Mouse (Mus musculus): ENCODE data around the gene Slf2. TPM values are rescaled to one million over a fixed set of nuclear protein-coding genes. Genes with fewer than 3 reads are reported as not detected.

Slf2 gene
- total and polyA plus RNA-seq, 2 experiments = 7.9 to 15.1 TPM

DNA sequence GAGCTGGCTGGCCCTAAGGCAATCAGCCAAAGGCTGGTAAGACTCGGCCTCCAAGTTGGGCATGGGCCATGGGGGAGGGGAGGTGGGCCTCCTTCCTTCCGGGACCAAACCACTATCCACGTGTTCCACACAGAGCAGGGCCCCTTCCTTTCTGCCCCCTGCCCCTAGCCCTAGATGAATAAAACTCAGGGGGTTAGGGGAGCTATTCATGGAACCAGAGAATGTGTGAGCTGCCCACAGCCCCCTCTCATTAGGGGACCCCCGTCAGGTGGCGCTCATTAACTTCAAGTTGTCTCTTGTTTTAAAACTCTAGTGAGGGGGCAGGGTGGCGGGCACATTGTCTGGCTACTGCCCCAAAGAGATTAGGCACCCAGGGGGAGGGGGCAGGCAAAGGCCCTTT, 41.4 kb upstream of the Slf2 start:
- Histone ChIP-seq H3K9ac (ENCODE audit: low read depth, low read length) (no peak overlapping the region), H3K36me3 (ENCODE audit: control insufficient read depth, insufficient read depth, low read length) (no peaks in the 10 kb centered on the region), H3K4me1 (ENCODE audit: control insufficient read depth, insufficient read depth, low read length) (no peaks in the 10 kb centered on the region), H3K27me3 (ENCODE audit: control insufficient read depth, insufficient read depth, low read length) (peaks cover 3% of the 10 kb centered on the region; the same call in 1 of the 2 replicates), H3K4me3 (ENCODE audit: insufficient read depth, low read depth, low read length) (no peak overlapping the region), H3K79me2 (ENCODE audit: control insufficient read depth, insufficient read depth, low read length) (no peaks in the 10 kb centered on the region), H3K27ac (replicated peaks; ENCODE audit: insufficient read depth, low read depth, low read length) (no peak overlapping the region)
- 49% methylated on average over 6 of the region's 6 CpGs for whole genome bisulfite sequencing
- no peak for DNase-seq (ENCODE audit: extremely low read depth, low read depth, low spot score)
- TF ChIP-seq POLR2A (IDR thresholded peaks at IDR 0.05; ENCODE audit: extremely low read depth, insufficient read depth, low read length) (no peak), CTCF (IDR thresholded peaks at IDR 0.05; ENCODE audit: low read depth, low read length) (no peak)

DNA sequence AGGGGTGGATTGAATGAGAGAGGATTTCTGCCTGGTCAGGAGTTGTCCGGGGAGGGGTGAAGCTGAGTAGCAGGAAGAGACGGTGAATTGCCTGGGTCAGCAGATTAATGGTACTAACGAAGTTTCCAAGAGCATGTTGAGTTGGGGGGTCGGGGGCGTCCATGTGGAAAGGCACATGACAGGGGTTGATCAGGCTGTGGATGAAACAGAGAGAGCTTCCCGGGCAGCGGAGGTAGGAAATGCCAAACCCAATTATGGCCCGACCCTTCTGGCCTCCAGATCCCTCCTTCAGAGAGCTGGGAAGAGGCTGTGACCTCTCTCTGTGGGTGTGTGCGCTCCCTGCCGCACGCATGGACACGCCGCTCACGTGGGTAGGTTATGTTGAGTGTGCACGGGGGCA, 39.5 kb upstream of the Slf2 start:
- Histone ChIP-seq H3K9ac (ENCODE audit: low read depth, low read length) (no peak overlapping the region), H3K4me3 (ENCODE audit: insufficient read depth, low read depth, low read length) (no peak overlapping the region), H3K4me1 (ENCODE audit: control insufficient read depth, insufficient read depth, low read length) (no peaks in the 10 kb centered on the region), H3K27me3 (ENCODE audit: control insufficient read depth, insufficient read depth, low read length) (peaks cover 3% of the 10 kb centered on the region; the same call in 1 of the 2 replicates), H3K36me3 (ENCODE audit: control insufficient read depth, insufficient read depth, low read length) (no peaks in the 10 kb centered on the region), H3K27ac (replicated peaks; ENCODE audit: insufficient read depth, low read depth, low read length) (no peak overlapping the region), H3K79me2 (ENCODE audit: control insufficient read depth, insufficient read depth, low read length) (no peaks in the 10 kb centered on the region)
- 33% methylated on average over 15 of the region's 15 CpGs for WGBS
- TF ChIP-seq CTCF (IDR thresholded peaks at IDR 0.05; ENCODE audit: low read depth, low read length) (no peak), POLR2A (IDR thresholded peaks at IDR 0.05; ENCODE audit: extremely low read depth, insufficient read depth, low read length) (no peak)
- no peak for DNase-seq (ENCODE audit: extremely low read depth, low read depth, low spot score)

DNA sequence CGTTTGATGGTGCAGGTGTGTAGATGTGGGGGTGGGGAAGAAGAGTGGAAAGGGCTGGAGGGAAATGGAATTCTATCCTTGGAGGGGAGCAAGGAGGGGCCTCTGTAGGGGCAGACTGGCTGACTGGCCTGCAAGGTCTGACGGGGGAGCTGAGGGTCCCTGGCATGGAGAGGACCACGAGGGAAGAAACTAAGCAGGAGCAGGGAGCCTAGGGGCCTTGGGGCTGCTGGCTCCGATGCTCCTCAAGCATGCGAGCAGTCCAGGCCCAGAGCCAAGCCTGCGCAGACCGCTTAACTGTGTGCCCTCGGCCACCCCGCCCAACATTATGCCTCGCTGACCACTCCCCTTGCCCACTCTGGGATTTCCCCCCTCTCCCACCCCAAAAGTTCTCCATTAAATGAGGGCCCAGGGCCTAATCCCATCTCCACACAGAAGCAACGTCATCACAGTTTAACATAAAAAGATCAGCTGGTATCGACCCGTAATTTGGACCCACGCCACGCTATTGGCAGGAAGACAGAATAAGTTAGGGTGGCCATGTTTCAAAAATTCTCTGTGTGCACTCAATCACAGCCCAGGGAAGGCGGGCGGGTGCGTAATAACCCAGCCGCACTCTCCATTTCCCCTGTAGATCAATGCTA, 37.6 kb upstream of the Slf2 start:
- H3K27ac ChIP-seq (replicated peaks; ENCODE audit: insufficient read depth, low read depth, low read length) = no peak overlapping the region
- H3K4me3 ChIP-seq (ENCODE audit: insufficient read depth, low read depth, low read length) = no peak overlapping the region
- H3K79me2 ChIP-seq (ENCODE audit: control insufficient read depth, insufficient read depth, low read length) = no peaks in the 10 kb centered on the region
- DNase-seq (ENCODE audit: extremely low read depth, low read depth, low spot score) = peak; percentile 40
- no peak overlapping the region for H3K9ac ChIP-seq (ENCODE audit: low read depth, low read length)
- H3K4me1 ChIP-seq (ENCODE audit: control insufficient read depth, insufficient read depth, low read length) = peaks cover 3% of the 10 kb centered on the region; the same call in 1 of the 2 replicates
- H3K36me3 ChIP-seq (ENCODE audit: control insufficient read depth, insufficient read depth, low read length) = no peaks in the 10 kb centered on the region
- 26% methylated on average over 19 of the region's 19 CpGs for WGBS
- no peak for TF ChIP-seq POLR2A (IDR thresholded peaks at IDR 0.05; ENCODE audit: extremely low read depth, insufficient read depth, low read length)
- no peak for TF ChIP-seq CTCF (IDR thresholded peaks at IDR 0.05; ENCODE audit: low read depth, low read length)
- H3K27me3 ChIP-seq (ENCODE audit: control insufficient read depth, insufficient read depth, low read length) = peaks cover 3% of the 10 kb centered on the region; the same call in 1 of the 2 replicates

DNA sequence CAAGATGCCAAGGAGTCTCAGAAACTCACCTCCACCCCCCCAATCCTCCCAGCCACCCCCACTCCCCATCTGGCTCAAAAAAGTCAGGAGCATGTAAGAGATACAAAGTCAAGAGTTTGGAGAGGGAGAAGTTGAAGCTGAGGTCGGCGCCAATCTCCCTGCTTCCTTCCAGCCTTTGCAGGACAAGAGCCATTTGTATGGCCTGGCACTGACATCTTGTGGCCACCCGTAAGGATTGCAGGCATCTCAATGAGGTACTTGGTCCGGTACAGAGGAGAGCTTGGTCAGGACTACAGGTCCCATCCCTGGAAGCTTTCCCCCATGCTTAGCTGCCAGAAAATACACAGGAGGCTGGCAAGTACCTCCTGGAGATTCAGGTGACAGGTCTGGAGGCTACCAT, 35.7 kb upstream of the Slf2 start:
- H3K9ac ChIP-seq (ENCODE audit: low read depth, low read length) = no peak overlapping the region
- peaks cover 3% of the 10 kb centered on the region for H3K4me1 ChIP-seq (ENCODE audit: control insufficient read depth, insufficient read depth, low read length)
- H3K27me3 ChIP-seq (ENCODE audit: control insufficient read depth, insufficient read depth, low read length) = 0 out of 2 replicates have a peak, but pooled peaks cover 3% of the 10 kb centered on the region
- no peaks in the 10 kb centered on the region for H3K36me3 ChIP-seq (ENCODE audit: control insufficient read depth, insufficient read depth, low read length)
- no peak overlapping the region for H3K4me3 ChIP-seq (ENCODE audit: insufficient read depth, low read depth, low read length)
- no peaks in the 10 kb centered on the region for H3K79me2 ChIP-seq (ENCODE audit: control insufficient read depth, insufficient read depth, low read length)
- no peak overlapping the region for H3K27ac ChIP-seq (replicated peaks; ENCODE audit: insufficient read depth, low read depth, low read length)
- 1% methylated on average over 4 of the region's 4 CpGs for WGBS
- TF ChIP-seq CTCF (IDR thresholded peaks at IDR 0.05; ENCODE audit: low read depth, low read length) (peak; percentile 94), POLR2A (IDR thresholded peaks at IDR 0.05; ENCODE audit: extremely low read depth, insufficient read depth, low read length) (no peak)
- peak; percentile 66 for DNase-seq (ENCODE audit: extremely low read depth, low read depth, low spot score)

DNA sequence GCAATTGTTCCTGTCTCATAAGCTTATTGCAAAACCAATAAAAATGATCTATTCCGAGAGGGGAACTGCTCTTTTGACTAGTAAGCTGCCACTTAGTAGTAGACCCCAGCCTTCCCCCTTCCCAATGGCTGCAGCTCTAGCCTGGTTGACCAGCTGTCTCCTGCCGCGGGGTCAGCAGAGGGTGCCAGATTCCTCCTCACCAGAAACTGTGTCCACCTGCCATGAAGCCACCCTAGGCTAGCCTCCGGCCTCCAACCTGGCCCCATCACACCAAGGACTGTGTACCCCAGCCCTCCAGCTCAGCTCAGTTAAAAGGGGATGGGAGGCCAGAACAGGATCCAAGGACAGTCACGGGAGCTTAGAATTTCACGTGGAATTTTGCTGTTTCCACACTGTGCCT, 34.5 kb upstream of the Slf2 start:
- 67% methylated on average over 6 of the region's 6 CpGs for WGBS
- no peak for TF ChIP-seq CTCF (IDR thresholded peaks at IDR 0.05; ENCODE audit: low read depth, low read length)
- no peak for TF ChIP-seq POLR2A (IDR thresholded peaks at IDR 0.05; ENCODE audit: extremely low read depth, insufficient read depth, low read length)
- DNase-seq (ENCODE audit: extremely low read depth, low read depth, low spot score) = no peak
- no peaks in the 10 kb centered on the region for H3K79me2 ChIP-seq (ENCODE audit: control insufficient read depth, insufficient read depth, low read length)
- H3K27ac ChIP-seq (replicated peaks; ENCODE audit: insufficient read depth, low read depth, low read length) = no peak overlapping the region
- H3K27me3 ChIP-seq (ENCODE audit: control insufficient read depth, insufficient read depth, low read length) = 0 out of 2 replicates have a peak, but pooled peaks cover 2% of the 10 kb centered on the region
- H3K9ac ChIP-seq (ENCODE audit: low read depth, low read length) = no peak overlapping the region
- H3K4me3 ChIP-seq (ENCODE audit: insufficient read depth, low read depth, low read length) = no peak overlapping the region
- peaks cover 3% of the 10 kb centered on the region for H3K4me1 ChIP-seq (ENCODE audit: control insufficient read depth, insufficient read depth, low read length)
- no peaks in the 10 kb centered on the region for H3K36me3 ChIP-seq (ENCODE audit: control insufficient read depth, insufficient read depth, low read length)

DNA sequence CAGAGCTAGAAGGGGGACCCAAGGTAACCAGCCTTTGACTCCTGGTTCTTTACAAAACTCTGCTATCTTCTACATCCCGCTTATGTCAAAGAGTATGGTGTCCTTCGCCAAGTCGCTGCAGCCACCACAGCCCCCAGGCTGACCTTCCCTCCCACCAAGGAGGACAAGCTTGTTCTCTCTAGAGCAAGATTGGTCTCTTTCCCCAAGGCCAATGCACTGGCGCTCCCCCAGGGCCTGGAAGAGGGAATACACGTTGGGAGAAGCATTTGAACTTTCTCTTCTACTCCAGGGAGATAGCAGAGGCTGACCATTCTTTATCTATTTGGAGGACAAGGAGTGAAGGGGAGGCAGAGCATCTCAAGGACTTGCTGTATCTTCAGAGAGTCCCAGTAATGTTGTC, 33.4 kb upstream of the Slf2 start:
- no peak overlapping the region for H3K9ac ChIP-seq (ENCODE audit: low read depth, low read length)
- H3K27ac ChIP-seq (replicated peaks; ENCODE audit: insufficient read depth, low read depth, low read length) = no peak overlapping the region
- DNase-seq (ENCODE audit: extremely low read depth, low read depth, low spot score) = no peak
- H3K79me2 ChIP-seq (ENCODE audit: control insufficient read depth, insufficient read depth, low read length) = no peaks in the 10 kb centered on the region
- TF ChIP-seq POLR2A (IDR thresholded peaks at IDR 0.05; ENCODE audit: extremely low read depth, insufficient read depth, low read length) (no peak), CTCF (IDR thresholded peaks at IDR 0.05; ENCODE audit: low read depth, low read length) (no peak)
- no peaks in the 10 kb centered on the region for H3K27me3 ChIP-seq (ENCODE audit: control insufficient read depth, insufficient read depth, low read length)
- H3K36me3 ChIP-seq (ENCODE audit: control insufficient read depth, insufficient read depth, low read length) = no peaks in the 10 kb centered on the region
- H3K4me1 ChIP-seq (ENCODE audit: control insufficient read depth, insufficient read depth, low read length) = peaks cover 3% of the 10 kb centered on the region
- 68% methylated on average over 5 of the region's 5 CpGs for WGBS
- H3K4me3 ChIP-seq (ENCODE audit: insufficient read depth, low read depth, low read length) = no peak overlapping the region
